Mouse (Mus musculus): Measurements from ENCODE around the gene Cntn2. TPM values are rescaled to one million over a fixed set of nuclear protein-coding genes. Genes with fewer than 3 reads are reported as not detected.

Gene Cntn2
- under 0.01 and 0.07 TPM in 2 replicates for total RNA-seq (2014; rRNA removed)
- polyA plus RNA-seq (2012; rRNA removed), result 0.11 and 0.48 TPM in 2 replicates

DNA sequence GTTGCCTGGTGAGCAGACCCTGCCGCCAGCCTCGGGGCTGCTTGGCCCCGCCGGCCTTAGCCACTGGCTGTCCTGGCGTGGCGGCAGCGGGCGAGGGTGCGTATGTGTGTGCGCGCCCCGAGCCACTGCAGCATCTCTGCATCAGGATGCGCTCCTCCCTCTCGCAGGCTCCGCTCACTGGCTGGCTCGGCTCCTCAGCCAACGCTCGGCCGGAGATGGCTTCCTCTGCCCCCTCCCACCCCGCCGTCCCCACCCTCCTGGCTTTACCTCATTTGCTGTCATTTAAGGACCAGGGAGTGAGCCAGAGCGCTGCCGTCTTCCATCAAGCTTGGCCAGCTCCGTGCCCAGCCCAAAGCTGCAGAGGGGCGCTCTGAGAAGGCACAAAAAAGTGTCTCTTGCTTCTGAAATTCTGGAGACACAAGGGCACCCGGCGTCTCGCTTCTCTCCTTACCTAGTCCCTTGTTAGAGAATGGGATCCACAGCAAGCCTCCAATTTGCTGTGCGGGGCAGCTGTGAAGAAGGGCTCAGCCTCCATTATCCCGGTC lies at the start of gene Cntn2:
TSS of gene Cntn2 (minus strand) at position 495 of the 545 bp plus-strand sequence.
- Histone ChIP-seq H3K4me1 (ENCODE audit: control insufficient read depth, insufficient read depth, low read length) (no peaks in the 10 kb centered on the region), H3K36me3 (ENCODE audit: control insufficient read depth, insufficient read depth, low read length) (no peaks in the 10 kb centered on the region), H3K4me3 (ENCODE audit: insufficient read depth, low read depth, low read length) (no peak within 1 kb of the TSS), H3K27ac (replicated peaks; ENCODE audit: insufficient read depth, low read depth, low read length) (no peak within 1 kb of the TSS), H3K27me3 (ENCODE audit: control insufficient read depth, insufficient read depth, low read length) (peaks cover 21% of the 10 kb centered on the region), H3K79me2 (ENCODE audit: control insufficient read depth, insufficient read depth, low read length) (no peaks in the 10 kb centered on the region), H3K9ac (ENCODE audit: low read depth, low read length) (no peak within 1 kb of the TSS)
- TF ChIP-seq CTCF (IDR thresholded peaks at IDR 0.05; ENCODE audit: low read depth, low read length) (no peak), POLR2A (IDR thresholded peaks at IDR 0.05; ENCODE audit: extremely low read depth, insufficient read depth, low read length) (no peak)
- 6% methylated on average over 30 of the region's 30 CpGs for WGBS
- DNase-seq (ENCODE audit: extremely low read depth, low read depth, low spot score), result no peak

DNA sequence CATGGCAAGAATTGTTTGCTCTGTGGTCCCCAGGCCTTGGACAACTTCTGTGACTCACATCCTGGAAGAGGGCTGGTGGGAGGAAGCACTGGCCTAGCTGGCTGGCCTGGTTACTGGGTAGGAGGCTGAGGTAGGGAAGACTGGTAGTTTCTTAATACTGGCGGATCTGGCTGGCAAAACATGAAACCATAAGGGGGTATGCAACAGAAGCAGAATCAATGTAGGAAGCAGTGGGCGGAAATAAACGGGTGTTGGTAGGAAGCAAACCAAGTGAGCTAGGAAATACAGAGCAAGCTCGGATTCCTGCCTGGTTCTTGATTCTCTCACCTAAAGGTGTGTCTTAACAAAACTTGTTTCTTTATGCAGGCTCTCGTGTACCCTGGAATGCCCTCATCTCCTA lies 49.1 kb upstream of the Cntn2 start:
- H3K4me3 ChIP-seq (ENCODE audit: insufficient read depth, low read depth, low read length), result no peak overlapping the region
- no peaks in the 10 kb centered on the region for H3K4me1 ChIP-seq (ENCODE audit: control insufficient read depth, insufficient read depth, low read length)
- TF ChIP-seq CTCF (IDR thresholded peaks at IDR 0.05; ENCODE audit: low read depth, low read length), result no peak
- TF ChIP-seq POLR2A (IDR thresholded peaks at IDR 0.05; ENCODE audit: extremely low read depth, insufficient read depth, low read length), result no peak
- no peaks in the 10 kb centered on the region for H3K27me3 ChIP-seq (ENCODE audit: control insufficient read depth, insufficient read depth, low read length)
- no peak for DNase-seq (ENCODE audit: extremely low read depth, low read depth, low spot score)
- no peaks in the 10 kb centered on the region for H3K79me2 ChIP-seq (ENCODE audit: control insufficient read depth, insufficient read depth, low read length)
- H3K27ac ChIP-seq (replicated peaks; ENCODE audit: insufficient read depth, low read depth, low read length), result no peak overlapping the region
- H3K9ac ChIP-seq (ENCODE audit: low read depth, low read length), result no peak overlapping the region
- no peaks in the 10 kb centered on the region for H3K36me3 ChIP-seq (ENCODE audit: control insufficient read depth, insufficient read depth, low read length)
- WGBS, result 79% methylated on average over 5 of the region's 5 CpGs

DNA sequence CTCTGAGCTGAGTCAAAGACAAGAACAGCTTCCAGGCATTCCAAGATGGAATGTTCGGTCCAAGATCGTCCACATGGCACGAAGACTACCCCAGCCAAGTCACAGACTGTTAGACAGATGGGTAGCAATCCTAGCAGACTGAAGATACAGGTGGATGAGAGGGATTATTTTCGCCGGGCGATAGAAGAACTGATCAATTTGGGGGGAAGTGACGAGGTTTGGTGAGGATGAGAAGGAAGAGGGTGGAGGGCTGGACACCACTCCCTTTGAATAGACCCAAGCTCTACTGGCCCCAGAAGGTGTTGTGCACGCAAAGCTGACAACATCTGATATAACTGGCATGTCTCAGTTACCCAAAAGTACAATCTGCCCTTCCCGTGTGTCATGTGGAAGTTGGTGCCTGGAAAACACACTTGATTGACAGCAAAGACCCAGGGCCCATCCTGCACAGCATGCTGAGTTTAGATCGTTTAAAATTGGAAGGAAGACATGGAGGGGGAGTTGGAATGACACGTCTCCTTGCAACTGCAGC lies 48.4 kb upstream of the Cntn2 start:
- WGBS, result 84% methylated on average over 11 of the region's 11 CpGs
- no peak for DNase-seq (ENCODE audit: extremely low read depth, low read depth, low spot score)

DNA sequence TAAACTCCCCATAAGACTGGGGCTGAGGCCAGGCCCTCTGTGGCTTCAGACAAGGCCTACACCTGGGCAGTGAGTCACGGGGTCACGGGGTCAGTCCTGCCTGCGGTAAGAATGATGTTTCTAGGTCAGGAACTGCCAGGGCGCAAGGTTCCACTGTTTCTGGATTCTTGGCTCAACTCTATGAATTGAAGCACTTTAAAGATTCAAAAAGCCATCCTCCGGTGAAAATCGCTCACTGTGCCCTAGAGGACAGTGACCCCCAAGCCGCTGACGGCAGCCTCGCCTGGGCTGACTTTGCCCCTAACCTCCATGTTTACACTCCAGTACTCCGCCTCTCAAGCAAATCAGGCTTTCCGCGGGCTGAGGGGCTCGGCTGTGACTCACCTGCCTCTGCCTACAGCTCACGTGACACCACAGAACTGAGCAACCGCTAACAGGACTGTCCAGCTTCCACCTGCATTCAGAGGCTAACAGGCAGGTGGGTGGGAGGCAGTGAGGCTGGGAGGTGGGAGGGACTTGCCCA lies 43.7 kb upstream of the Cntn2 start:
- Histone ChIP-seq H3K4me1 (ENCODE audit: control insufficient read depth, insufficient read depth, low read length) (peaks cover 3% of the 10 kb centered on the region; the same call in 1 of the 2 replicates), H3K27me3 (ENCODE audit: control insufficient read depth, insufficient read depth, low read length) (no peaks in the 10 kb centered on the region), H3K4me3 (ENCODE audit: insufficient read depth, low read depth, low read length) (peak overlapping the region; percentile 46), H3K27ac (replicated peaks; ENCODE audit: insufficient read depth, low read depth, low read length) (no peak overlapping the region), H3K36me3 (ENCODE audit: control insufficient read depth, insufficient read depth, low read length) (no peaks in the 10 kb centered on the region), H3K9ac (ENCODE audit: low read depth, low read length) (peak overlapping the region; percentile 13; the same call in 1 of the 2 replicates), H3K79me2 (ENCODE audit: control insufficient read depth, insufficient read depth, low read length) (no peaks in the 10 kb centered on the region)
- TF ChIP-seq POLR2A (IDR thresholded peaks at IDR 0.05; ENCODE audit: extremely low read depth, insufficient read depth, low read length), result no peak
- no peak for TF ChIP-seq CTCF (IDR thresholded peaks at IDR 0.05; ENCODE audit: low read depth, low read length)
- DNase-seq (ENCODE audit: extremely low read depth, low read depth, low spot score), result peak; percentile 91
- WGBS, result 8% methylated on average over 15 of the region's 15 CpGs

More for the DNA sequence above, 48.4 kb upstream of the Cntn2 start:
- no peaks in the 10 kb centered on the region for H3K79me2 ChIP-seq (ENCODE audit: control insufficient read depth, insufficient read depth, low read length)
- TF ChIP-seq POLR2A (IDR thresholded peaks at IDR 0.05; ENCODE audit: extremely low read depth, insufficient read depth, low read length) (no peak), CTCF (IDR thresholded peaks at IDR 0.05; ENCODE audit: low read depth, low read length) (no peak)
- no peaks in the 10 kb centered on the region for H3K27me3 ChIP-seq (ENCODE audit: control insufficient read depth, insufficient read depth, low read length)
- no peak overlapping the region for H3K4me3 ChIP-seq (ENCODE audit: insufficient read depth, low read depth, low read length)
- peaks cover 3% of the 10 kb centered on the region; the same call in 1 of the 2 replicates for H3K4me1 ChIP-seq (ENCODE audit: control insufficient read depth, insufficient read depth, low read length)
- H3K9ac ChIP-seq (ENCODE audit: low read depth, low read length), result no peak overlapping the region
- H3K36me3 ChIP-seq (ENCODE audit: control insufficient read depth, insufficient read depth, low read length), result no peaks in the 10 kb centered on the region
- H3K27ac ChIP-seq (replicated peaks; ENCODE audit: insufficient read depth, low read depth, low read length), result no peak overlapping the region

DNA sequence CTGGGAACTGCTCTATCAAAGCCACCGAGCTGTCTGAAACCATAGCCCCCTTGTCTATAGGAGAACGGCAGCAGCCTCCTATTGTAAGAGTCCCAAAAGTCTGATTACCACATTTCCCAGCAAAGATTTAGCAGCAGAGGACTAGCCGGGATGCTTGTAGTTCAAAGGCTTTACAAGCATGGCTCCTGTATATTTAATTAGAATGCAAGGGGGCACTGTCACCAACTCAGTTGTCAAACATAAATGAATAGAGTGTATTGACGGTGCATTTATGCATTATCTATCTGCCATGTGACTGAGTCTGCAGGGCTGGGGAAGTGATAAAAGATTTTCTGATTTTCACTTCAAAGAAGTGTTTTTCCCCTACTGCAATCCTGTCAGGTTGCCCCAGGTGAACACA lies 42.3 kb upstream of the Cntn2 start:
- no peaks in the 10 kb centered on the region for H3K36me3 ChIP-seq (ENCODE audit: control insufficient read depth, insufficient read depth, low read length)
- no peak overlapping the region for H3K27ac ChIP-seq (replicated peaks; ENCODE audit: insufficient read depth, low read depth, low read length)
- DNase-seq (ENCODE audit: extremely low read depth, low read depth, low spot score), result no peak
- H3K9ac ChIP-seq (ENCODE audit: low read depth, low read length), result no peak overlapping the region
- no peak overlapping the region for H3K4me3 ChIP-seq (ENCODE audit: insufficient read depth, low read depth, low read length)
- TF ChIP-seq POLR2A (IDR thresholded peaks at IDR 0.05; ENCODE audit: extremely low read depth, insufficient read depth, low read length) (no peak), CTCF (IDR thresholded peaks at IDR 0.05; ENCODE audit: low read depth, low read length) (no peak)
- no peaks in the 10 kb centered on the region for H3K27me3 ChIP-seq (ENCODE audit: control insufficient read depth, insufficient read depth, low read length)
- WGBS, result 96% methylated on average over 4 of the region's 4 CpGs
- peaks cover 3% of the 10 kb centered on the region; the same call in 1 of the 2 replicates for H3K4me1 ChIP-seq (ENCODE audit: control insufficient read depth, insufficient read depth, low read length)
- no peaks in the 10 kb centered on the region for H3K79me2 ChIP-seq (ENCODE audit: control insufficient read depth, insufficient read depth, low read length)
